Mouse (Mus musculus) layer of hippocampus, postnatal 25 days (tissue): ENCODE measurements around the gene Spink8. TPM values are rescaled to one million over a fixed set of nuclear protein-coding genes. Genes with fewer than 3 reads are reported as not detected.
A peak's percentile ranks its signal among the peaks of the same experiment; 100 is the strongest.
"Not testable (repeated sequence)": the region's sequence is repeated elsewhere in the genome, so short reads cannot be mapped to it uniquely, and the experiment has no call there.

Source experiments
- DNase-seq, 2 experiments: peaks; one replicate each; pipeline ENCODE4 v3.0.0; 2022; ENCODE audit warnings: mixed read lengths in 2 of 2, low spot score in 1 of 2; ENCODE audit errors: extremely low spot score in 1 of 2
- total RNA-seq, 2 experiments: library from RNA; stranded (reverse); gene quantifications; 2 replicates each; pipeline ENCODE4 v1.2.3; 2021

Spink8 gene
- total RNA-seq: 10 to 100 TPM; 65.0 to 68.7 TPM

DNA sequence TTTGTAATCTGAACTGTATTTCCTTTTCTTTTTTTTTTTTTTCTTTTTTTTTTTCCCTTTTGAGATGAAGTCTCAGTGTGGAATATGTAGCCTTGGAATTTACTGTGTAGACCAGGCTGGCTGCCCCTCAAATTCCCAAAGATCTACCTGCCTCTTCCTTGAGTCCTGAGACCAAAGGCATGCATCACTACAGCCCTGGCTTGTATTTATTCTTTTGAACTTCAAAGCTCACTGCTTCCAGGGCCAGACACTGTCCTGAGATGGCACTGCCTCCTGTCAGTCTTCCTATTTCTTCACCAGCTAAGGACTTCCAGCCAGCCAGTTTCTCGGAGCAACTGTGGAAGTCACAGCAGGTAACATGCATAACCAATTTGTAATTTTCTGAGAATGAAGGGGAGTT is at the start of gene Spink8:
Spink8 (plus strand) TSS at position 301 of the 400 bp plus-strand sequence.
- DNase-seq: no peak

DNA sequence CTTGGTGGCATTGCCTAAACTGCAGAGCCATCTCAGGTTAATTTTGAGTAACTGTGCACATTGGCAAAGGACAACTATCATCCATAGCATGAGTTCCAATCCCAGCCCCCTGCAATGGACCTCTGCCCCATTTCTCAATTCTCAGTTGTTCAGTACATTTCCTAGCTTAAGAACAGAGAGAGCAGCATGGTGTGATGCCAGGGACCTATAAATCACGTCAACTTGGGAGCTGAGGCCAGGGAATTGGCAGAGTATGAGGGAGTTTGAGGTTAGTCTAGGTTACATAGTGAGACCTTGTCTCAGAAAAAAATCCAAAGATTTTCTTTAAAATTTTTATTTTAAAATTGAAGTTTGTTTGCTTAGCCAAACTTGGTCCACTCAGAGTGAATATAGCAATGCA is 45.2 kb upstream of the Spink8 start:
- not testable (repeated sequence) for DNase-seq

DNA sequence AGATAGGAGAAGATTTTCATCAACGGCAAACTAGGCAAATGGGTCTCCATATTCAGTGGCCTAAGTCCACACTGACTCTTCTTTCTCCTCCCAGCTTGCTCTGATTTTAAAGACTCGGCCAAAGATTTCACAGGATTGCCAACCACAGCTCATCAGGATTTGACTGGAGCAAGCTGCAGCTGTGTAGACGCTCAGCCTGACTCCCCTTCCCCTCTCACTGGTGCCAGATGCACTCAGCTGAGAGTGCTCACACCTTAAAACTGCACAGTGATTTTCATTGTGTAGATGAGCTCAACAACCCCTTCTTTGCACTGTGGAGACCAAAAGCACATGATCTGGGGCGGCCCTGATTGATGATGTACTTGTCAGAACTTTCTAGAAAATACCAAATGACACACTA is 21.5 kb upstream of the Spink8 start, which contains the start of gene Fbxw27:
Fbxw27 (minus strand) TSS at position 101 of the 400 bp plus-strand sequence.
- not testable (repeated sequence) for DNase-seq

DNA sequence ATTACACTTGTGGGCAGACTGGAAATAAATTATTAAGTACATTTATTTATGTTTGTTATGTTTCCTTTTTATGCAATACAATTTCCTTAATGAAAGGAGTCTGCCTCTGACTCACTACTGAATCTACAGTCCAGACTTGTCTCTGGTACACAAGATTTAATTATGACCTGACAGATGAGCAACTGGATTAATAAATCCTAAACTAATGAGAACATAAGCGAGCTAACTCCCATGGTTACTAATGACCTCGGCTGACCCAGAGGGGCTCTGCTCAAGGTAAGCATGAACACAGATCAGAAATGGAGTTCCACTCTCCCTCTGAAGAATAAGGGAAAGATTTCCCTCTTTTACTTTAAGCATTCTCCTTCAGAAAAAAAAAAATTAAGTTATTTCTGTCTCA is 16.9 kb upstream of the Spink8 start:
- no peak for DNase-seq

DNA sequence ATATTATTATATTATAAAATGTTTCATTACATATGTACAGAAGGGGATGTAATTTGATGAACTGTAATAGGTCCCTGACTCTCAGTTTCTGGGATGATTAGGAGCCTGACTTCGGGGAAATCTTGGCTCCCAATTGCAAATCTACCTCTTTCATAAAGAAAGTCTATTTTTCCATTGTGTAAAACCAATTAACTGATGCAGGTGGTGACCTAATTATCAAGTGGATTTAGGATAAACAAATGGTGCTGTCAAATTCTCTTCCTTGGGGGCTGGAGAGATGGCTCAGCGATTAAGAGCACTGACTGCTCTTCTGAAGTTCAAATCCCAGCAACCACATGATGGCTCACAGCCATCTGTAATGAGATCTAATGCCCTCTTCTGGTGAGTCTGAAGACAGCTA is 16.3 kb upstream of the Spink8 start:
- DNase-seq: no peak

DNA sequence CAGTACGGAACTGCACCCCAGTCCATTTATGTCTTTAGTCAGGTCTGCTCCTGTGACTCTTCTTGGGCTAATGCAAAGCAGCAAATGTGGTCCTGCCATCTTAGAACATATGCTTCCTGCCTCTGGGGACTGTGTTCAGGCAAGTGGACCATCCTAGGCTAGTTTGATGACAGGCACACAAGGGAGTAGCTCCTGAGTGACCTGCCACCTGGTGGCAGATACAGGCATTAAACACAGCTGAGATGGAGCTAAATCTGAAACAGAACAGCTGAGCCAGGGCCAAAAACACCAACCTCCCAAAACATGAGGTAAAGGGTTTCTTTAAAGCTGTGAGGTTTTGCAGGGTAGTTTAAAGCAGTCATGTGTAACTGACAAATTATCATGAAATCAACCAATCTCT is 14.0 kb upstream of the Spink8 start:
- peak in 1 of 2 experiments; percentile 4 for DNase-seq

DNA sequence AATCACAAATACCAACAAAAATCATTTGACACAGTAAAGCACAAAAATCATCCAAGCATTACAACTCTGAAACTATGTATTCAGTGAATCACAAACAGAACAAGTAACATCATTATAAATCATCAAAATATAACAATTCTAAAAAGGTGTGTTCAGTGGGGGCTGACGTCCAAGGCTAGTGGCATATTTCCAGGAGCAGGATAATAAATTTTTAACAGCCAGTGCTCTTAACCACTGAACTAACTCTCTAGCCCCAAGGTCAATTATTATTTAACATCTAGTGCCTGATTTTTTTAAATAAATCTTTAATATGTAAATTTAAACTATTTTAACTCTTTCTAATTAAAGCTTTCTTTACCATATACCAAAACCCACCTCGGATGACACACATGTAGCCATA is 6.5 kb upstream of the Spink8 start:
- not testable (repeated sequence) for DNase-seq

DNA sequence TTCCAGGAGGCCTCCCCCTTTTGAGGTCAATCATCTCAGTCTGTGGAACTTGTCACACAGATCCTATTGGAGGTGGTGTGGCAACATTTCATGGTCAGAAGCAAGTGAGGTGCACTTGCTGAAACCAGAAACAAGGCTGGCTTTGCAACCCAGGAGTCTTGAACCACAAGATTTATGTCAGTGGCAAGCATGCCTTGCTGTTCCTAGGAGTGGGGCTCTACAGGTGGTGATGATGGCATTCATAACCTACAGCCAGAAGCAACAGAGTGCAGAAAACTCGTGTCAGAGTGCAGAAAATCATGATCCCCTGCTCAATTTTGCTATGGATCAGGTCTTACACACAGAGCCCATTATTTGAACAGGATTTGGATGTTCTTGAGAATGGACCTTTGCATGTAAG is 5.8 kb upstream of the Spink8 start:
- no peak for DNase-seq

DNA sequence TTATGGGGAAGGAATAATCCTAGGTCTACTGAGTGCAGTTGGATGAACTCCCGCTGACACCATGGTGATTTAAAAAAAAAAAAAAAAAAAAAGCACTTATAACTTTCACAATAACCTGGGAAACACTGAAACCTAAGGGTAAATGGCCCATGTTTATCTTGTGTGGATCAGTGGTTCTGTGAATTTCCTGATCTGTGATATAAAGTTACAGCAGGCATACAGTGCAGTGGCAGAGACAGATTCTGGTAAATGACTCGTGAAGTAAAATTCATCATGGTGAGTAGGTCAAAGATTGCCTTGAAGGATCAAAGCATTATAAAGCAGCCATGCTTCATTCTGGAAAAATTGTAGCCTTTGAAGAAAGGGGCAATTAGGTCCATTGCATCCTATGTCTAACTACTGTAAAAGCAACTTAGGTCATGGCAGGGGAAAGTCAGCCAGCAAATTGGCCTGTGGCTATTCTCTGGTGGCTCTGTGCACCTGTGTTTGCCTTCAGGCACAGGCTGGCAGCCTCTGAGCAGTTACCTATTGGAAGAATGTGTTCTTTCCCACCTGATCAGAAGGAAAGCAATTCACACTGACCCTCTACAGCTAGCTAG is 5.3 kb upstream of the Spink8 start:
- no peak for DNase-seq

DNA sequence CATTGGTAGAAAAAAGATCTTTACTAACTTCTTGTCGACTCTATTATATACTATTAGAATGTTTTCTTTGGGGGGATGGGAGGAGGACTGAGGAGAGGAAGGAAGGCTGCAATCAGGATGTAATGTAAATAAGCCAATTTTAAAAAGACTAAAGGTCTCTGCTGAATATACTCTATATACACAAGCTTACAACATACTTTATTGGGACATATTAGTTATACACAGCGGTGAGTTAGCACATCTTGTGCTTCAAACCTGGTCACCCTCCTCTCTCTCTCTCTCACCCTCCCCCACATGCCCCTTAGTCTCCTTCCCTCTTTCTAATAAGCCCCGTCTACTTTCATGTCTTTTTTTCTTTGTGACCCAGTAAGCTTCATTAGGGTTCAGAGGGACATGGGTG is 4.2 kb upstream of the Spink8 start:
- no peak for DNase-seq

DNA sequence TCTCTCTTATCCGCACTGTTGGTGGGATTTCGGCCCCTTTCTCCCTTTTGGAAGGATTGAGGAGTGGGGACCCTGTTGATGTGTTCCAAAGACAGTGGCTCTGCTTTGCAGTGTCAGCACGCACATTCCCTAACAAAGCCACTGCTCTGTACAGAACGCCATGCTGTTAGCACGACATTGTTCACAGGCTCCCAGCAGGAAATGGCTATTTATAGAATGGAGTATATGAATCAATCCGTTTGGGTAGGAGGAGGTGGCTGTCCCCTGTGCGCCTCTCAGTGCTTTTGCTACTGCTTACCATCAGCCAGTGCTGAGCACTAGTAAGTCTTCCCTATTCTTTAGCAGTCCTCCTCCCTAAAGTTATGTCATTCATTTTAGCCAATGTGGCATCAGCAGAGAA is 1.3 kb downstream of the Spink8 start:
- no peak for DNase-seq

DNA sequence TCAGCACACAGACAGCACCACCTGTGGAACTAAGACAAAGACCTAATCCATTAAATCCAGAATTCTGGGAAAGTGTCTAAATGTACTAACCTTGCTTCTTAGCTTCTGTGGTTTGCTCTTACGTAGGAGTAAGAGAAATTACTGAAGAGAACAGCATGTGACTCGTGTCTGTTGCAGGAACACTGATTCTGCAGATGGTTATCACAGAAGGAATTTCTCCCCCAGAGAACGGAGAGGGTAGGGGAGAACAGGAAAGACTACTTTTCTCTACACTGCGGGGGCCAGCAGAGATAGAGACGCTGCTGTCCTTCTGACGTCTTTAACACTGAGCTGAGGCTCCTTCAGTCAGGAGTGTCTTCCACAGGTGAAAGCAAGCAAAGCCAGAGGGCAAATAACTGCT is 4.3 kb downstream of the Spink8 start:
- DNase-seq: no peak

DNA sequence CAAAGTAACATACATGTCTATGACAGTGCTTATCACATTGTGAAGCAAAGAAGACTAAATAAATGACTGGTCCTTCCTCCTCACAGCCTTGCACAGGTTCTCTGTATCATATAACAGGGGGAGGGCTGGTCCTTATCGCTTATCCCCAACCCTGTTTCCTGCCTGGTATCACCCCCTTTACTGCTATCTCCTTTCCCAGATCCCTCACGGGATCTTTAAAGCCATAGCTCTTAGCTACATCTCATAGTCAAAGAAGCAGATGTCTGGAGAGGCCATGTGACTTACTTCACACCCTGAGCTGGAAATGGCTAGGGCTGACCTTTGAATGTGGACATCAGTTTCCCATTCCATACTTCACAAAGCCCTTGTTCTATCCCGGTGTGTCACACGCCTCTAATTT is 13.7 kb downstream of the Spink8 start:
- no peak for DNase-seq

DNA sequence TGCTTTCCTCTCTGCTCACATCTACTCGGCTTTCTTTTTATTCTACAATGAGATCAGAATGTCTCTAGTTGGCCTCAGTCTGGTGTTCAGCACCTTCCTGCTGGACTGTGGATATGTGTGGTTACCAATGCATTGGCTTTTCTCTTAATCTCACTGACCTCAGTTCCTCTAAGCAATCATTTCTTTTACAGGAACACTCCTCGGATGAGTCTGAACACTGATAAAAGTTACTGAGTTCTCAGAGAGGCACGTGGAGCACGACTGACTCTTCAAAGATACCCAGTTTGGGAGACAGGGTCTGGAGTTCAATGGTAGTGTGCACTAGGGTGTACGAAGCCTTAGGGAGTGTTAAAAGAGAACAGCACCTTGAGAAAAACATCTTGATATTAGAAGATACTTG is 14.1 kb downstream of the Spink8 start:
- DNase-seq: no peak

DNA sequence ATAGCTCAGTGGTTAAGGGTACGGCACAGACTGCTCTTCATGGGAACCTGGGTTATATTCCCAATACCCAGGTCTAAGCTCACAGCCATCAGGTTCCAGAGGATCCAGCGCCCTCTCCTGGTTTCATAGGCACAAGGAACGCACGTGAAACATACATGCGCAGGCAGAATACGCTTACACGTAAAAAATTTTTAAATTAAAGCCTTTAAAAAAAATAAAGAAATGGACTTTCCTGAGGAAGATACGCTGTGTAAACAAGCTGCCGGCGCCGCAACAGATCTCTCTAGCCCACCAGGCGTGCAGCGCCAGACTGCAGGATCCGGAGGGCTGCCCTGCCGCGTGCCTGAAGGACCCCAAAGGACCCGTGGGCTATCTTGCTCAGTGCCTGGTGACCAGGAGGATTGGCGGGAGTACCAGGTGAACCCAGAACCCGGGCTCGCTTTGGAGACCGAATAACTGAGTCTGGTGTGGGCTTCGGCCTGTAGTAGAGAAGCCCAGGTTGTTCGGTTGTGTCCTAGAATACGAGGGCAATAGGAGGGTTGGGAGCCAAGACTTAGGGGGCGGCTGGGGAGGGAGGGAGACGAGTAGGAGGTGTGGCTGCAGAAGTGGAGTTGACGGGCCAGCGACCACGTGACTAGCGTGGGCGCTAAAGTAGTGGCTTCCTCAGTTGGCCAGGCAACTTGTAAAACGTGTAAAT is 20.5 kb downstream of the Spink8 start, which contains the start of gene Nme6:
Nme6 (plus strand) TSS at position 359 of the 697 bp plus-strand sequence.
- peak; percentile 69 to 87 for DNase-seq

DNA sequence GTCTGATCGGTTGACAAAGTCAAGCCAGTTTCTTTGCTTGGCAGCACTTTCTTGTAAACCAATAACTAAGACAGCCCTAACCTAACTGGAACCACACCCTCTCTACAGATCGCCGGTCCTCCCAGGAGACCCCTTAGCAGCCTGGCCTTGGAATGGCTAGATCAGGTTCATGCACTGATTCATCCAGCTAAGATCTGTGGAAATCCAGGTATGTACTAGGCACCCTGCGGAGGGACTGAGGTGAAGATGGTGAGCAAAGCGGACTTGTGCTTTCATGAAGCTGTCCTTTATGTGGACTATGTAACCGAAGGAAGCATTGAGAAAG is 21.0 kb downstream of the Spink8 start:
- DNase-seq: no peak

DNA sequence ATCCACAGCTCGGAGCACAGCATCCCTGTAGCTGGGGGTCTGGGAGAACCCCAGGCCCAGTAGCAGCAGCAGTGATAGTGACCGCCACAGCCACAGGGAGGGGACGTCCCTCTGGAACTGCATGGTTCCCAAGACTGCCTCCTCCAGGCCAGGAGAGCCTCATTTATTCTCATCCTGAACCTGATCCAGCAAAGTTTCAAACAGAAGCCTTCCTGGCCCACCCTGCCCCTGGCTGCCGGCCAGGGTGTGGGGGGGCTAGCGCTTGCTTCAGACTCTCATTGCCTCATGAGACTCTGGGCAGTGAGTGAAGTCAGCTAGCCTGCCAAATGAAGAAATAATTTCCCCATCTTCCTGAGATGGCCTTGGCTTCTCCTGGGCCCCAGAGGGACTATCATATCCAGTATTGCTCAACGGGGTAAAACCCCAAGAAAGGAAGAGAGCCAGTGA is 37.3 kb downstream of the Spink8 start, which contains the start of gene Camp:
Camp (minus strand) TSS at position 306 of the 447 bp plus-strand sequence.
- no peak for DNase-seq

DNA sequence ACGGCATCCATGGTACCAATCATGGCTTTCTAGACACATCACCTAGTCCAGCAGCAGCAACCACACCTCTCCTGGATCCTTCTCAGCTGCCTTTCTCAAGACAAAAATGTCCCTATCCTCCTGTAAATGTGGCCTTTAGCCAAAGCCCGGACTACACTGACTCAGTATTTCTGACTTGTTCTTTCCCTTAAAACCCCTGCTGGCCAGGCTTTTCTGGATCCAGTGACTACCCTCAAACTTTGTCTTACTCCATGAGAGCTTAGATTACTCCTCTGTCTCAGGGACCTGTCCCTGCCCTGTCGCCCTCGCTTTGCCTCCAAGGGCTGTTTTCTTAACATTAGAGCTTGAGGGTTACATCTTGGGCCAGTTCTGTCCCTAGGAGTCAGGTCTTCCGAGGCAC is 38.0 kb downstream of the Spink8 start:
- no peak for DNase-seq

DNA sequence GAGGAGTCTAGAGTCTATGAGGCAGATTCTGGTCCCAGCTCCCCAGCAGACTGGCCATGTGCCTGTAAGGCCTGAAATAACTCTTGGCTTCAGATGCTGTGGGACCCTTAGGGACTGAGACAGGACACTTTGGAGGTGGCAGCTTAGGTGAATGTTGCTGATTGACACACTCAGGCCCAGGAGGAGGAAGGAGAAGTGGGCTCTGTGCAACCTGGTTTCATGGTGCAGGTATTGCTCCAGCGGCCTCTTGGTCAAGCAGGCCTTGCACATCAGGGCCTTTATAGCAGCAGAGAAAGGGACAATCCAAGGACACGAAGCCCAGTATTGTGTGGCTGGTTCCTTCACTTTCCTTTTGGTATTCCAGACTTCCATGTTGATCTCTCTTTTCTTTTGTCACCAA is 42.3 kb downstream of the Spink8 start:
- no peak for DNase-seq

DNA sequence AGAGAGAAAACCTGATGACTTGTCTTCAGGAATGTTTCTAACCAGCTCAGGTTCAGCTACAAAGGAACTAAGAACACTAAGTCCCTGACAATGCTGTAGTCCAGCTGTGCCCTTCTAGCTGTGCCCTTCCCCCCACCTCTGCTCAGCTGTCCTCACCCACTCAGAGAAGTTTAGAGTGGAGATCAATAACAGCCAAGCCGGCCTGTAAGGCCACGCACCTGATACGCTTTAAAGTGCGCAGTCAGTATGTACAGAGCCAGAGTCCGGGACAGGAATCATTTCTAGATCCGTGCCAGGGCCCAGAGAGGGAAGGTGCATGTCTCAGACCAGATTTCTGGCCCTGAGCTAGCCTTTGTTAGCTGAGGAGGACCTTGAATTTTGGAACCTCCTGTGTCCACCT is 43.9 kb downstream of the Spink8 start:
- no peak for DNase-seq

DNA sequence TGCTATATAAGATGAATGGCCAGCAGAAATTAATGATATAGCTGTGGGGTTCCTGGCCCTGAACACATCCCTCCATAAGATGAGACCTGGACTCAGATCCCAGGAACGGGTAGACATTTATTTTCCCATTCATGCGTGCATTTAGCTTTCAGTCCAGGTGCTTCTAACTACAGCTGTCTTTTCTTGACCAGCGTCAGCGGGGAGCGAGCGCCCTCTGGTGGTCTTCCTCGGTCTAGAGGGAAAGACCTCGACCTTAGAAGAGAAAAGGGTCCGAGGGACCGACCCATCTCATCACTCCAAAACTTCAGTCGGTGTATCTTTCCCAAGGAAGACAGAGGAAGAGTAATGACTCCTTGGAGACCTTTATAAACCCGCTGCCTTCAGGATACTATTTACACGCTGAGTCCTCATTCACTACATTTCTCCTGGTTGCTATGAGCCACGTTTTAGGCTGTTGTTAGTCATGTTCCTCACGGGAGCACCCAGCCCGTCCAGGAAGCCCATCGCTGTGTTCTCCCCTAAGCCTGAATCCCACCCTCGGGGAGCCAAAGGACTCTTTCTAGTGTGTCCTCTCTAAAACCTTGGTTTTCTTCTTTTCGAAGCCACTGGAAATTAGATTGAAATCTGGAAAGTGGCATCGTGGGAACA is 50.4 kb downstream of the Spink8 start:
- DNase-seq: peak; percentile 75 to 92

DNA sequence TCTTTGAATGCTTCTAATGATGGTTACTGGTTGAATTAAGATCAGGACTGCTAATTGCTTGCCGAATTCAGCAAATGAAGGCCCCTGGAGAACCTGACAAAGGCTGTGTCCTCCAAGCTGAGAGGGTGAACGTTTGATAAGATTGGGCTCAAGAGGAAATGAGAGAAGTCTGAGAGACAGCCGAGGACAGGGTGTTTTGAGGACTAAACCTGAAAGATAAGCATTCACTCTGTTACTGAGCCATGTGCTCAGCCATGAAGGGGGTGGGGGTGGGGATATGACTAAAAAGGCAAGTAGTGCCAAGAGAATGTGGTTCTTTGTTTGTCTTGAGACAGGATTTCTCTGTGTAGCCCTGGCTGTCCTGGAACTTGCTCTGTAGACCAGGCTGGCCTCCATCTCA is 51.0 kb downstream of the Spink8 start:
- DNase-seq: no peak
